Mouse (Mus musculus) limb, embryonic 14.5 days (tissue): ENCODE measurements at regions not wholly inside any gene's neighbourhood (a gene's known extent, or its start where the extent isn't known, plus 50 kb on each side); places are given as distances from the start of the nearest gene placed in this dataset.
A peak's percentile ranks its signal among the peaks of the same experiment; 100 is the strongest.

Experiments
- ATAC-seq: fragments of 200-750 bp; cut with Nextera tagmentation; 2 replicates; pipeline ENCODE4 v1.8.0; 2017; ENCODE audit warnings: low read depth, moderate number of reproducible peaks, moderate TSS enrichment; ENCODE audit not compliant: low FRiP score
- DNase-seq: peaks from one replicate; pipeline ENCODE4 v3.0.0-alpha.2; 2015; ENCODE audit warnings: low spot score
- H3K27ac ChIP-seq: fragments of 300-500 bp; sonication (generic); replicated peaks from 2 replicates; pipeline ENCODE4 v1.5.1; 2014; ENCODE audit warnings: low read depth, mild to moderate bottlenecking, low read length, moderate library complexity, mixed read lengths
- H3K27me3 ChIP-seq: fragments of 300-500 bp; sonication (generic); 2 replicates; pipeline ENCODE4 v1.6.1; 2014; ENCODE audit warnings: low read length, mixed read lengths; ENCODE audit not compliant: control insufficient read depth, insufficient read depth
- H3K36me3 ChIP-seq: fragments of 300-500 bp; sonication (generic); 2 replicates; pipeline ENCODE4 v1.6.1; 2014; ENCODE audit warnings: mild to moderate bottlenecking, low read length, moderate library complexity, mixed read lengths; ENCODE audit not compliant: control insufficient read depth, insufficient read depth
- H3K4me1 ChIP-seq: fragments of 300-500 bp; sonication (generic); 2 replicates; pipeline ENCODE4 v1.6.1; 2014; ENCODE audit warnings: antibody characterized with exemption, low read length, mixed read lengths; ENCODE audit not compliant: control insufficient read depth, insufficient read depth
- H3K4me2 ChIP-seq: fragments of 300-500 bp; sonication (generic); replicated peaks from 2 replicates; pipeline ENCODE4 v1.6.1; 2014; ENCODE audit warnings: low read depth, mild to moderate bottlenecking, low read length, moderate library complexity; ENCODE audit not compliant: severe bottlenecking
- H3K4me3 ChIP-seq: fragments of 300-500 bp; sonication (generic); replicated peaks from 2 replicates; pipeline ENCODE4 v1.5.1; 2014; ENCODE audit warnings: low read length
- H3K9ac ChIP-seq: fragments of 300-500 bp; sonication (generic); 2 replicates; pipeline ENCODE4 v1.6.1; 2014; ENCODE audit warnings: mild to moderate bottlenecking, low read depth, low read length, moderate library complexity; ENCODE audit not compliant: severe bottlenecking
- H3K9me3 ChIP-seq: fragments of 300-500 bp; sonication (generic); 2 replicates; pipeline ENCODE4 v1.6.1; 2016; ENCODE audit warnings: low read length; ENCODE audit not compliant: control insufficient read depth
- POLR2A ChIP-seq: fragments of 200-500 bp; IDR thresholded peaks from 2 replicates; pipeline ENCODE4 v1.8.0; 2012; ENCODE audit warnings: inconsistent platforms, mild to moderate bottlenecking, moderate library complexity, borderline replicate concordance; ENCODE audit not compliant: insufficient read depth, insufficient read length; ENCODE audit errors: extremely low read depth
- WGBS: fragments of 180-500 bp; shearing (Covaris S2); extraction: QIAGEN DNeasy Blood & Tissue Kit; methylation state at CpG from one replicate; pipeline ENCODE4 v1.1.7; 2014; 5-methylcytosine and 5-hydroxymethylcytosine counted together

GRCm38 (mm10) chr13:107199875-107200274 lies 177.9 kb upstream of the Kif2a start:
- H3K4me3 ChIP-seq, result no peak overlapping the region
- no peak overlapping the region for H3K4me2 ChIP-seq
- no peaks in the 10 kb centered on the region for H3K9me3 ChIP-seq
- WGBS, result 59% methylated on average over 1 of the region's 1 CpGs
- no peaks in the 10 kb centered on the region for H3K36me3 ChIP-seq
- H3K27ac ChIP-seq, result no peak overlapping the region
- H3K27me3 ChIP-seq, result no peaks in the 10 kb centered on the region
- H3K9ac ChIP-seq, result no peak overlapping the region
- DNase-seq (no peak), ATAC-seq (no peak)
- no peaks in the 10 kb centered on the region for H3K4me1 ChIP-seq
- no peak for TF ChIP-seq POLR2A

- no peak overlapping the region for H3K4me2 ChIP-seq
- no peak for TF ChIP-seq POLR2A
- 85% methylated on average over 4 of the region's 4 CpGs for WGBS
- DNase-seq, result no peak
- no peak overlapping the region for H3K27ac ChIP-seq
- no peak for ATAC-seq
- H3K4me1 ChIP-seq, result no peaks in the 10 kb centered on the region
- H3K4me3 ChIP-seq, result no peak overlapping the region
- no peak overlapping the region for H3K9ac ChIP-seq
- no peaks in the 10 kb centered on the region for H3K9me3 ChIP-seq
- no peaks in the 10 kb centered on the region for H3K36me3 ChIP-seq
- H3K27me3 ChIP-seq, result no peaks in the 10 kb centered on the region
Observed at GRCm38 (mm10) chr13:107193426-107193825, 171.5 kb upstream of the Kif2a start.

- no peak for DNase-seq
- H3K9me3 ChIP-seq, result no peaks in the 10 kb centered on the region
- H3K4me2 ChIP-seq, result no peak overlapping the region
- 90% methylated on average over 11 of the region's 11 CpGs for WGBS
- ATAC-seq, result no peak
- no peak overlapping the region for H3K4me3 ChIP-seq
- no peak overlapping the region for H3K27ac ChIP-seq
- H3K36me3 ChIP-seq, result no peaks in the 10 kb centered on the region
- no peak overlapping the region for H3K9ac ChIP-seq
- H3K27me3 ChIP-seq, result no peaks in the 10 kb centered on the region
- no peak for TF ChIP-seq POLR2A
- H3K4me1 ChIP-seq, result no peaks in the 10 kb centered on the region
Observed at GRCm38 (mm10) chr13:107187258-107187878, 165.4 kb upstream of the Kif2a start.

- Histone ChIP-seq H3K27ac (no peak overlapping the region), H3K27me3 (no peaks in the 10 kb centered on the region), H3K9ac (no peak overlapping the region), H3K4me3 (no peak overlapping the region), H3K4me1 (no peaks in the 10 kb centered on the region), H3K9me3 (no peaks in the 10 kb centered on the region), H3K36me3 (no peaks in the 10 kb centered on the region), H3K4me2 (no peak overlapping the region)
- DNase-seq, result peak; percentile 51
- ATAC-seq, result no peak
- 18% methylated on average over 6 of the region's 6 CpGs for WGBS
- TF ChIP-seq POLR2A, result no peak
Observed at GRCm38 (mm10) chr13:107182544-107182943, 160.6 kb upstream of the Kif2a start.

- 88% methylated on average over 5 of the region's 5 CpGs for WGBS
- no peaks in the 10 kb centered on the region for H3K4me1 ChIP-seq
- no peak for TF ChIP-seq POLR2A
- DNase-seq (no peak), ATAC-seq (no peak)
- H3K9ac ChIP-seq, result no peak overlapping the region
- H3K9me3 ChIP-seq, result no peaks in the 10 kb centered on the region
- no peak overlapping the region for H3K4me2 ChIP-seq
- no peaks in the 10 kb centered on the region for H3K27me3 ChIP-seq
- no peaks in the 10 kb centered on the region for H3K36me3 ChIP-seq
- H3K27ac ChIP-seq, result no peak overlapping the region
- H3K4me3 ChIP-seq, result no peak overlapping the region
Observed at GRCm38 (mm10) chr13:107179551-107179950, 157.6 kb upstream of the Kif2a start.

- no peak for ATAC-seq
- H3K27me3 ChIP-seq, result no peaks in the 10 kb centered on the region
- no peak overlapping the region for H3K4me3 ChIP-seq
- H3K9me3 ChIP-seq, result no peaks in the 10 kb centered on the region
- WGBS, result 63% methylated on average over 7 of the region's 7 CpGs
- H3K4me1 ChIP-seq, result no peaks in the 10 kb centered on the region
- no peak overlapping the region for H3K9ac ChIP-seq
- H3K27ac ChIP-seq, result no peak overlapping the region
- no peaks in the 10 kb centered on the region for H3K36me3 ChIP-seq
- no peak for DNase-seq
- TF ChIP-seq POLR2A, result no peak
- no peak overlapping the region for H3K4me2 ChIP-seq
Observed at GRCm38 (mm10) chr13:107177595-107177994, 155.7 kb upstream of the Kif2a start.
